Mouse (Mus musculus): ENCODE results near the gene Zfand4. TPM values are rescaled to one million over a fixed set of nuclear protein-coding genes. Genes with fewer than 3 reads are reported as not detected.
"Not testable (repeated sequence)": the region's sequence is repeated elsewhere in the genome, so short reads cannot be mapped to it uniquely, and the experiment has no call there.

Gene Zfand4
- polyA plus RNA-seq, 1 experiment: 0.99 TPM

GRCm38 (mm10) chr6:116340521-116340920 is 76.5 kb downstream of the Zfand4 start:
- H3K79me2 ChIP-seq (ENCODE audit: control insufficient read depth, insufficient read depth): peaks cover 65% of the 10 kb centered on the region
- H3K27me3 ChIP-seq (ENCODE audit: control insufficient read depth, insufficient read depth, insufficient read length): no peaks in the 10 kb centered on the region
- peaks cover 16% of the 10 kb centered on the region for H3K79me3 ChIP-seq (ENCODE audit: low read depth)
- no peaks in the 10 kb centered on the region for H3K36me3 ChIP-seq (ENCODE audit: control insufficient read depth, insufficient read depth)
- H3K4me3 ChIP-seq (ENCODE audit: insufficient read depth, poor library complexity, severe bottlenecking): no peak overlapping the region
- no peak overlapping the region for H3ac ChIP-seq (ENCODE audit: control insufficient read depth, insufficient read length, low read depth)
- TF ChIP-seq CEBPB (IDR thresholded peaks at IDR 0.05; ENCODE audit: low read depth) (no peak), MAX (IDR thresholded peaks at IDR 0.05) (no peak), CTCF (IDR thresholded peaks at IDR 0.05; ENCODE audit: control insufficient read depth, insufficient read depth, insufficient read length) (no peak), FOSL1 (IDR thresholded peaks at IDR 0.05; ENCODE audit: insufficient read depth, low read length, poor library complexity, severe bottlenecking) (no peak)

GRCm38 (mm10) chr6:116347953-116348352 is 83.9 kb downstream of the Zfand4 start:
- Histone ChIP-seq H3K36me3 (ENCODE audit: control insufficient read depth, insufficient read depth) (no peaks in the 10 kb centered on the region), H3ac (ENCODE audit: control insufficient read depth, insufficient read length, low read depth) (no peak overlapping the region), H3K4me3 (ENCODE audit: insufficient read depth, poor library complexity, severe bottlenecking) (no peak overlapping the region), H3K27me3 (ENCODE audit: control insufficient read depth, insufficient read depth, insufficient read length) (no peaks in the 10 kb centered on the region), H3K79me3 (ENCODE audit: low read depth) (peaks cover 25% of the 10 kb centered on the region), H3K79me2 (ENCODE audit: control insufficient read depth, insufficient read depth) (peaks cover 62% of the 10 kb centered on the region)
- TF ChIP-seq CTCF (IDR thresholded peaks at IDR 0.05; ENCODE audit: control insufficient read depth, insufficient read depth, insufficient read length) (no peak), MYOD1 (IDR thresholded peaks at IDR 0.05; ENCODE audit: control insufficient read depth, insufficient read length, low read depth) (no peak), USF1 (IDR thresholded peaks at IDR 0.05; ENCODE audit: low read depth) (no peak), MYOG (IDR thresholded peaks at IDR 0.05; ENCODE audit: control insufficient read depth, extremely low read depth, insufficient read length) (no peak), CEBPB (IDR thresholded peaks at IDR 0.05; ENCODE audit: low read depth) (no peak), FOSL1 (IDR thresholded peaks at IDR 0.05; ENCODE audit: insufficient read depth, low read length, poor library complexity, severe bottlenecking) (no peak), MAX (IDR thresholded peaks at IDR 0.05) (no peak)

GRCm38 (mm10) chr6:116349997-116350396 is 86.0 kb downstream of the Zfand4 start:
- H3K79me2 ChIP-seq (ENCODE audit: control insufficient read depth, insufficient read depth): peaks cover 44% of the 10 kb centered on the region
- H3K4me3 ChIP-seq (ENCODE audit: insufficient read depth, poor library complexity, severe bottlenecking): no peak overlapping the region
- TF ChIP-seq CEBPB (IDR thresholded peaks at IDR 0.05; ENCODE audit: low read depth) (no peak), USF1 (IDR thresholded peaks at IDR 0.05; ENCODE audit: low read depth) (no peak), MAX (IDR thresholded peaks at IDR 0.05) (no peak)
- H3ac ChIP-seq (ENCODE audit: control insufficient read depth, insufficient read length, low read depth): no peak overlapping the region
- peaks cover 24% of the 10 kb centered on the region for H3K79me3 ChIP-seq (ENCODE audit: low read depth)
- no peaks in the 10 kb centered on the region for H3K36me3 ChIP-seq (ENCODE audit: control insufficient read depth, insufficient read depth)
- H3K27me3 ChIP-seq (ENCODE audit: control insufficient read depth, insufficient read depth, insufficient read length): no peaks in the 10 kb centered on the region

DNA sequence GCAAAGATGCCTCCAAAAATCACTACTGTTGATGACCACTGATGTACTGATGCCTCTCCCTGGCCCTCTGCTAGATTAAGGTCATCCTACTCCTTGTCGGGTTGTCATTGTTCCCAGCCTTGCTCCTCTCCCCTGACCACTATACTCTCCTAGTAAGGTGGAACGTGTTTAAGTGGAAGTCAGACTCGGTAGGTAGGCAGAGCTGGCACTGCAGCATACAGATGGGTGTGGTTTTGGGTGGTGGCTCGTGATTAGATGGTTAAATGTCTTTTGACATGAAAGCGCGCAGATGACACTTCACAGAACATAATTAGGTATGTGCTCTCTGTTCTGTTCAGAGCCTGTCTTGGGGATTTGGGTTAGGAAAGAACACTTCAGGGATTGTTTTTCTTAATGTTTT is 86.6 kb downstream of the Zfand4 start:
- peaks cover 44% of the 10 kb centered on the region for H3K79me2 ChIP-seq (ENCODE audit: control insufficient read depth, insufficient read depth)
- no peaks in the 10 kb centered on the region for H3K27me3 ChIP-seq (ENCODE audit: control insufficient read depth, insufficient read depth, insufficient read length)
- peaks cover 23% of the 10 kb centered on the region for H3K79me3 ChIP-seq (ENCODE audit: low read depth)
- H3K36me3 ChIP-seq (ENCODE audit: control insufficient read depth, insufficient read depth): no peaks in the 10 kb centered on the region
- no peak overlapping the region for H3K4me3 ChIP-seq (ENCODE audit: insufficient read depth, poor library complexity, severe bottlenecking)
- no peak for TF ChIP-seq USF1 (IDR thresholded peaks at IDR 0.05; ENCODE audit: low read depth)
- TF ChIP-seq CEBPB (IDR thresholded peaks at IDR 0.05; ENCODE audit: low read depth): no peak
- TF ChIP-seq CTCF (IDR thresholded peaks at IDR 0.05; ENCODE audit: control insufficient read depth, insufficient read depth, insufficient read length): no peak
- TF ChIP-seq MYOG (IDR thresholded peaks at IDR 0.05; ENCODE audit: control insufficient read depth, extremely low read depth, insufficient read length): no peak
- no peak for TF ChIP-seq MAX (IDR thresholded peaks at IDR 0.05)
- TF ChIP-seq MYOD1 (IDR thresholded peaks at IDR 0.05; ENCODE audit: control insufficient read depth, insufficient read length, low read depth): no peak
- no peak for TF ChIP-seq FOSL1 (IDR thresholded peaks at IDR 0.05; ENCODE audit: insufficient read depth, low read length, poor library complexity, severe bottlenecking)
- no peak overlapping the region for H3ac ChIP-seq (ENCODE audit: control insufficient read depth, insufficient read length, low read depth)

- no peak overlapping the region for H3ac ChIP-seq (ENCODE audit: control insufficient read depth, insufficient read length, low read depth)
These were observed 87.5 kb downstream of the Zfand4 start for GRCm38 (mm10) chr6:116351534-116351933.

DNA sequence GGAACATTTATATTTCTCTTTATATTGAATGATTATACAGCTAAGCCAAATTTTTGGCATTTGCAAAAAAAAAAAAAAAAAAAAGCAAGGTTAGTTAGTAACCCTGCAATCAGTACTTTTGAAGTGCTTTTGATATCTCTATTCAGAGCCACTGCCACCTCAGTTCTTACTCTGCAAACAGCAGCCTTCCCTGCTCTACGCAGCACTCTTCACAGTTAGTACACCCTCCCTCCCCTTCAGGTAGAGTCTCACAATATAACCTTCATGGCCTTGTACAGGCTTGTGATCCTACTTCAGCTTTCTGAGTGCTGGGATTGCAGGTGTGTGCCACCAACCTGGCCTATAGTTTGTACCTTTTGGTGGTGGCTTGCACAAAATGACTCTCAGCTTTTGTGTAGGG is 89.4 kb downstream of the Zfand4 start:
- no peaks in the 10 kb centered on the region for H3K27me3 ChIP-seq (ENCODE audit: control insufficient read depth, insufficient read depth, insufficient read length)
- H3K4me3 ChIP-seq (ENCODE audit: insufficient read depth, poor library complexity, severe bottlenecking): no peak overlapping the region
- no peak overlapping the region for H3ac ChIP-seq (ENCODE audit: control insufficient read depth, insufficient read length, low read depth)
- peaks cover 23% of the 10 kb centered on the region for H3K79me3 ChIP-seq (ENCODE audit: low read depth)
- H3K36me3 ChIP-seq (ENCODE audit: control insufficient read depth, insufficient read depth): no peaks in the 10 kb centered on the region
- peaks cover 25% of the 10 kb centered on the region for H3K79me2 ChIP-seq (ENCODE audit: control insufficient read depth, insufficient read depth)
- TF ChIP-seq MAX (IDR thresholded peaks at IDR 0.05) (no peak), MYOD1 (IDR thresholded peaks at IDR 0.05; ENCODE audit: control insufficient read depth, insufficient read length, low read depth) (no peak), USF1 (IDR thresholded peaks at IDR 0.05; ENCODE audit: low read depth) (no peak), CTCF (IDR thresholded peaks at IDR 0.05; ENCODE audit: control insufficient read depth, insufficient read depth, insufficient read length) (no peak), MYOG (IDR thresholded peaks at IDR 0.05; ENCODE audit: control insufficient read depth, extremely low read depth, insufficient read length) (no peak)

More at GRCm38 (mm10) chr6:116351534-116351933, 87.5 kb downstream of the Zfand4 start:
- H3K4me3 ChIP-seq (ENCODE audit: insufficient read depth, poor library complexity, severe bottlenecking): no peak overlapping the region
- no peaks in the 10 kb centered on the region for H3K36me3 ChIP-seq (ENCODE audit: control insufficient read depth, insufficient read depth)
- TF ChIP-seq MAX (IDR thresholded peaks at IDR 0.05): no peak
- no peak for TF ChIP-seq CTCF (IDR thresholded peaks at IDR 0.05; ENCODE audit: control insufficient read depth, insufficient read depth, insufficient read length)
- no peak for TF ChIP-seq USF1 (IDR thresholded peaks at IDR 0.05; ENCODE audit: low read depth)
- no peak for TF ChIP-seq MYOD1 (IDR thresholded peaks at IDR 0.05; ENCODE audit: control insufficient read depth, insufficient read length, low read depth)
- no peak for TF ChIP-seq CEBPB (IDR thresholded peaks at IDR 0.05; ENCODE audit: low read depth)
- no peak for TF ChIP-seq FOSL1 (IDR thresholded peaks at IDR 0.05; ENCODE audit: insufficient read depth, low read length, poor library complexity, severe bottlenecking)
- no peak for TF ChIP-seq MYOG (IDR thresholded peaks at IDR 0.05; ENCODE audit: control insufficient read depth, extremely low read depth, insufficient read length)
- peaks cover 44% of the 10 kb centered on the region for H3K79me2 ChIP-seq (ENCODE audit: control insufficient read depth, insufficient read depth)
- H3K27me3 ChIP-seq (ENCODE audit: control insufficient read depth, insufficient read depth, insufficient read length): no peaks in the 10 kb centered on the region
- peaks cover 23% of the 10 kb centered on the region for H3K79me3 ChIP-seq (ENCODE audit: low read depth)

DNA sequence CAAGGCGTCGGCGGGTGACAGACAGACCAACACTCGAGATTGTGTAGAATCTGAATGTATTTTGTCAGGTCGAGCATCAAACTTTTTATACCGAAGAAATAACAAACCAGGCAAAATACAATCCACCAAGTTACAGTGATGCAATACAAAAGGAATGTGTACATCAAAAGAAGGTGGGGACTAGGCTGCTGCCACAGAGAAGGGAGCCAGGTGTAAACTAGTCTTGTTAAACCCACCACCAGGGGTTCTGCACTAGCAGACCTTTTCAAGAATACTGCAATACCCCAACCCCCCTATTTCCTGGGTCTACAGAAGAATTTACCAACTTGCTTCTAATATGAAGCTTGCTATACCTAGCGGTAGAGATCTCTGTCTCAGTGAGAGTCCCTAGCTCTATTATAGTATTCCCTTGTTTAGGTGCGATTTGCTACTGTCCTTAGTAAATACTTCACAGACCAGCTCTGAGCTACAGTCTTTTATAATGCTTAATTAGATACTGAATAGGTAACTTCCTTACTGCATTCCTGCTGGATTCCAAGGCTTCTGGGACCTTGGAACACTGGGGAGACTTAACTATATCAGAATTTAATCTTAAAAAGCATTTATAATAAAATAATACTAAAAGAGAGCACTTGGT is 92.4 kb downstream of the Zfand4 start:
- not testable (repeated sequence) for H3K4me3 ChIP-seq (ENCODE audit: insufficient read depth, poor library complexity, severe bottlenecking); H3K36me3 ChIP-seq (ENCODE audit: control insufficient read depth, insufficient read depth); H3ac ChIP-seq (ENCODE audit: control insufficient read depth, insufficient read length, low read depth); H3K27me3 ChIP-seq (ENCODE audit: control insufficient read depth, insufficient read depth, insufficient read length)
- Histone ChIP-seq H3K79me3 (ENCODE audit: low read depth) (peaks cover 29% of the 10 kb centered on the region), H3K79me2 (ENCODE audit: control insufficient read depth, insufficient read depth) (peaks cover 12% of the 10 kb centered on the region)
